Mouse (Mus musculus): ENCODE results near the gene Srarp. TPM values are rescaled to one million over a fixed set of nuclear protein-coding genes. Genes with fewer than 3 reads are reported as not detected.

The Srarp gene
- polyA plus RNA-seq, 1 experiment from 2014 or later, result 0.39 TPM

DNA sequence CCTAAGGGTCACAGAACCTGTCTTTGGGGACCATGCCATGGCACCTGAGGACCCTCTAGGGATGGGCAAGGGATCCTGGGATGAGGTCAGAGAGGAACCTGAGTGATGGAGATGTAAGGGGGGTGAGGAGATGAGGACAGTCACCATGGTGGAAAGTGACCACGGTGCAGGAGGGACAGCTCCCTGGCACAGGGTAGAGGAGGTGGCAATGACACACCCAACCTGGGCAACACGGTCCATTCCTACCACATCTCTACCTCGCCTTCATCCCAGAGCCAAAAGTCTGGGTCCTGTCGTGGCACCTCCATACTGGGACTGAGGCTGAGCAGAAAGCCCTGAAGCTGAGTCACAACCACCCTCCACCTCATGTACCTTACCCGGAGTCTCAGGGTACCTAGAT, 13.1 kb downstream of the Srarp start:
- no peak overlapping the region for H3K9ac ChIP-seq
- H3K27me3 ChIP-seq, result 0 out of 2 replicates have a peak, but pooled peaks cover 6% of the 10 kb centered on the region
- H3K4me2 ChIP-seq, result no peak overlapping the region
- no peaks in the 10 kb centered on the region for H3K9me3 ChIP-seq
- 87% methylated on average over 5 of the region's 5 CpGs for WGBS
- no peak overlapping the region for H3K27ac ChIP-seq (replicated peaks)
- H3K4me1 ChIP-seq (replicated peaks), result peaks cover 17% of the 10 kb centered on the region
- no peak overlapping the region for H3K4me3 ChIP-seq
- ATAC-seq (ENCODE audit: low FRiP score, low read depth), result no peak
- no peaks in the 10 kb centered on the region for H3K36me3 ChIP-seq

DNA sequence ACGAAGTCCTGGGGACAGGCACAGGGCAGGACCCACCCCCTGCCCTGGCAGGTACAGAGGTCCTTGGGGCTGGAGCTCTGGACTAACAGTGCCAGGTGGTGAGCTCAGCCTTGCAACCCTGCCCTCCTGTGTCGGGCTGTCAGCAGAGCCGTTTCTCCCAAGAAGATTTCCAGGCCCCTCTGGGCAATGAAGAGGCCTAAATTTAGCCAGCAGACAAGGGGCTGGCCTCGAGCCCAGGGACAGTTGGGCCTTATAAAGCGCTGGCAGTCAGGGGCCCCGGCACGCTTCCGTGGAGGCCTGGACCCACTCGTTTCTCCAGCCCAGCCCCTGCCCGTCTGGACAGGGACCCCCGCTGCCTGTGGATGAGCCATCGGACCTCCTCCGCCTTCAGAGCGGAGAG, 14.5 kb downstream of the Srarp start:
- no peaks in the 10 kb centered on the region for H3K9me3 ChIP-seq
- no peak overlapping the region for H3K4me3 ChIP-seq
- no peak overlapping the region for H3K27ac ChIP-seq (replicated peaks)
- H3K36me3 ChIP-seq, result no peaks in the 10 kb centered on the region
- no peak for ATAC-seq (ENCODE audit: low FRiP score, low read depth)
- 62% methylated on average over 14 of the region's 14 CpGs for WGBS
- 0 out of 2 replicates have a peak, but pooled peaks cover 6% of the 10 kb centered on the region for H3K27me3 ChIP-seq
- H3K4me2 ChIP-seq, result no peak overlapping the region
- H3K9ac ChIP-seq, result no peak overlapping the region
- H3K4me1 ChIP-seq (replicated peaks), result peaks cover 17% of the 10 kb centered on the region

DNA sequence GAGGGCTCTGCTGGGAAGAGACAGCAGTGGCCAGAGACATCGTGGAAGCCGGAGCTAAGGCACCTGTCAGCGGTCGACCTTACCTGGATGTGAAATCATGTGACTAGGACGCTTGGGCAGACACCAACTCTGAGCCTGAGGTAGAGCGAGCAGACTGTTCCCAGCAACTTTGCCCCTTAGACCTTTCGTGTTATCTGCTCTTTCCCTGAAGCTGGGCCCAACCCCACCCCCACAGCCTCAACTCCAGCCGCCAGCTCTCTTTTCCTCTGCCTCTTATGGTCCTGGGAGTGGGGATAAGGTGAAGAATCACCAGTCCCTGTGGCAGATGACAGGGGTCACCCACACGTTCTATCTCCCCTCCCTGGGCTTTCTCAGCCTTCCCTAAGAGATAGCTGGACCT, 15.0 kb downstream of the Srarp start:
- Histone ChIP-seq H3K4me3 (no peak overlapping the region), H3K4me2 (no peak overlapping the region), H3K27me3 (0 out of 2 replicates have a peak, but pooled peaks cover 6% of the 10 kb centered on the region), H3K9me3 (no peaks in the 10 kb centered on the region), H3K4me1 (replicated peaks) (peaks cover 15% of the 10 kb centered on the region), H3K9ac (no peak overlapping the region), H3K36me3 (no peaks in the 10 kb centered on the region), H3K27ac (replicated peaks) (no peak overlapping the region)
- ATAC-seq (ENCODE audit: low FRiP score, low read depth), result no peak
- 60% methylated on average over 9 of the region's 9 CpGs for WGBS

DNA sequence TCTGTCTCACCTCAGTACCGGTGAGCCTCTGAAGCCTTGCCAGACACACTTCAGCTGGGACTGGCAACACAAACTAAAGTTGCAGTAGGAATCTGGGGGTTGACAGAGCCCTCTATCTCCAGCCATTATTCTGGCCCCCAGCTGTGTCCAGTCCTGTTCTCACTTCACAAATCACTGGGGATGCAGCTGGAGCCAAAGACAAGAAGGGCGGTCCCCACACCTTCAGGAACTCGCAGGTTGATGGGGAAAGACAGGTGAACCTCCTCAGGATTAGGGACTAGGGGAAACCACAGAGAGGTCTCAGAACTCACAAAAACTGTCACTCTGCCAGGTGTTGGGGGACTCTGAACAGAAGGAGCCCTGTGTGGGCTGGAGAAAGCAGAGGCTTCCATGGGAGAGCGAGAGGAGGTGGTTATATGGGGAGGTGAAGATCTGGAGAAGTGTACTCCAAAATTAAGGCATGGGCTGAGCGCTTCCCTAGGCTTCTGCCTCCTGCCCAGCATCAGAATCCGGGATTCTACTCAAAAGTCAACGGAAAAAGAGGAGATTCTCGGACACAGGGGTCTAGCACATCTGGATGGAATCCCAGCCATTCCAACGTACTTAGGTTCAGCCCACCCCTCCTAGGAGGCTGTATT, 15.6 kb downstream of the Srarp start, which contains the start of gene Hspb7:
Gene Hspb7, plus strand, starts transcription at position 588 of the 638 bp plus-strand sequence.
- ATAC-seq (ENCODE audit: low FRiP score, low read depth), result no peak
- WGBS, result 65% methylated on average over 9 of the region's 9 CpGs

DNA sequence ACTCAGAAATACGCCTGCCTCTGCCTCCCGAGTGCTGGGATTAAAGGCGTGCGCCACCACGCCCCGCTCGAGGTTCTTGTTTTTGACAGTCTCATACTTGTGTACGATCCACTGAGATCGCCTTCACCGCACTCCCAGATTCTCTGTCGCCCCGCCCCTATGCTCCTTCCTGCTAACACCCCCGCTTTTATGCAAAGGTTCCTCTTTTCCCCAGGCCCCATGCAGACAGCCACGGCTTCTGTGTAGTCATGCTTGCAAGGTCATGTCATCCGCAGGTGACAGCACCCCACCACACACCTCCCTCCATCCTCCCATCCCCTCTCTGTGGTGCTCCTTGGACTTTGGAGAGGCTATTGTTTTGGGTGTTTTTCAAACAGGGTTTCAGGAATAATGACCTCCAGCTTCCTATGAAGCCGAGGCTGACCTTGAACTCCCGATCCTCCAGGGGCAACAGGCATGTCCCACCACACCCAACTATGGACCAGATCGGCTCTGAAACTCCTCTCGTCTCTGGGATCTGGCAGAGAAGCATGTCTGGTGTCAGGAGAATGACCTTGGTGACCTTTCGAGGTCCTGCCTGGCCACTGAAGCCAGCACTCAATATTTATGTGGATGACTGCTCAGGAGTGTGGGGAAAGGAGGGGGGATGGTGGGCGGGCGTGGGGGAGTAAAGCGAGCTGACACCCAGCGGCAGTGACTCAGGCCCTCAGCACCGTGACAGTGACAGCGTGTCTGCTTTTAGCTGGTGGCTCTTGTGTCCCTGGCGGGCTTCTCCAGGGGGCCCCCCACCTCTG, 16.3 kb downstream of the Srarp start:
- Histone ChIP-seq H3K4me2 (no peak overlapping the region), H3K36me3 (no peaks in the 10 kb centered on the region), H3K27me3 (0 out of 2 replicates have a peak, but pooled peaks cover 3% of the 10 kb centered on the region), H3K9me3 (no peaks in the 10 kb centered on the region), H3K4me1 (replicated peaks) (0 out of 2 replicates have a peak, but pooled peaks cover 4% of the 10 kb centered on the region), H3K4me3 (no peak overlapping the region), H3K9ac (no peak overlapping the region), H3K27ac (replicated peaks) (no peak overlapping the region)
- 69% methylated on average over 27 of the region's 27 CpGs for WGBS
- no peak for ATAC-seq (ENCODE audit: low FRiP score, low read depth)

More for the DNA sequence above, 15.6 kb downstream of the Srarp start, which contains the start of gene Hspb7:
- Histone ChIP-seq H3K36me3 (no peaks in the 10 kb centered on the region), H3K9me3 (no peaks in the 10 kb centered on the region), H3K4me2 (no peak within 1 kb of the TSS), H3K4me3 (no peak within 1 kb of the TSS), H3K9ac (no peak within 1 kb of the TSS), H3K27me3 (0 out of 2 replicates have a peak, but pooled peaks cover 6% of the 10 kb centered on the region), H3K27ac (replicated peaks) (no peak within 1 kb of the TSS), H3K4me1 (replicated peaks) (peaks cover 10% of the 10 kb centered on the region)

DNA sequence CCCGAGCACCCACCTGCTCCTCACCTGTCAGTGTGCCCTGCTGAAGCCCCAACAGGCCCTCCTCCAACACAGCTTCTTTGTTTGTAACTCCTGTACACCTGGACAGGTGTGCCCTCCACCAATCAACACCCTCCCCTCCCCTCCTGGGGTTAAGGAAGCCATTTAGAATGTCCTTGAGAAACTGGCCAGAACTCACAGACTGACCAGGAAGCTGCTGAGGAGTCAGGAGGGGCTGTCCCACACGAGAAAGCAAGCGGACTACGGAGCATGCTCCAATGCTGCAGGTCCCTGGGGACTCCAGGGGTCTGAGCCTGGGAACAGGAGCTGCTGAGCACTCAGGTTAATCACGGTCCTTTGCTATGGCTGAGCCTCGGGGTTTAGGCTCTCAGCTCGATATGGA, 20.0 kb downstream of the Srarp start, which contains the start of gene Clcnkb:
Gene Clcnkb, minus strand, starts transcription at position 91 of the 400 bp plus-strand sequence.
- Histone ChIP-seq H3K36me3 (no peaks in the 10 kb centered on the region), H3K4me3 (no peak within 1 kb of the TSS), H3K9ac (no peak within 1 kb of the TSS), H3K4me1 (replicated peaks) (no peaks in the 10 kb centered on the region), H3K27ac (replicated peaks) (no peak within 1 kb of the TSS), H3K9me3 (no peaks in the 10 kb centered on the region), H3K4me2 (no peak within 1 kb of the TSS), H3K27me3 (no peaks in the 10 kb centered on the region)
- no peak for ATAC-seq (ENCODE audit: low FRiP score, low read depth)
- 62% methylated on average over 7 of the region's 7 CpGs for WGBS

DNA sequence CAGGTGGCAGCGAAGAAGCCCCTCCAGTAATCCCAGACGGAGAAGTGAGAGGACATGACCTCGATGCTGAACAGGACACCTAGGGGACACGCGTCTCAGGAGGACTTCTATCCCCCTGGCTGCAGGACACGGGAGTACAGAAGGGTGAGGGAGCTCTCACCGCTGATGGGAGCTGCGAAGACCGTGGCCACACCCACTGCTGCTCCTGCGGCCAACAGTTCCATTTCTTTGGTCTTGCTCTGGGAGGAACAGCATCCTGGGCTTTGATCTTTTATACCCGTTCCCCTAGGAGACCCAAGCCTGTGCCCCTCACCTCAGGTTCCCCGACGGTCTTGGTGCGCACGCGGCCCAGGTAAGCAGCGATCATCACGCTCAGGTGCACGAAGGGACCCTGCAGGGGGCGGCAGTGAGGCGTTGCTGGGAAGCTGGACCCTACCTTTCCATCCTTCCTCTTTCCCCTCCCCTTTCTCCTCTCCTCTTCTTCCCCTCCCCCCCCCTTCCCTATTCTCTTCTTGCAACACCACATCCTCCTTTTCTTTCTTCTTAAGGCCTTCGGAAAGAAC, 24.4 kb downstream of the Srarp start:
- H3K4me3 ChIP-seq, result no peak overlapping the region
- ATAC-seq (ENCODE audit: low FRiP score, low read depth), result no peak
- H3K36me3 ChIP-seq, result no peaks in the 10 kb centered on the region
- H3K27ac ChIP-seq (replicated peaks), result no peak overlapping the region
- WGBS, result 14% methylated on average over 22 of the region's 22 CpGs
- no peaks in the 10 kb centered on the region for H3K4me1 ChIP-seq (replicated peaks)
- no peaks in the 10 kb centered on the region for H3K27me3 ChIP-seq
- no peak overlapping the region for H3K9ac ChIP-seq
- H3K9me3 ChIP-seq, result no peaks in the 10 kb centered on the region
- no peak overlapping the region for H3K4me2 ChIP-seq

DNA sequence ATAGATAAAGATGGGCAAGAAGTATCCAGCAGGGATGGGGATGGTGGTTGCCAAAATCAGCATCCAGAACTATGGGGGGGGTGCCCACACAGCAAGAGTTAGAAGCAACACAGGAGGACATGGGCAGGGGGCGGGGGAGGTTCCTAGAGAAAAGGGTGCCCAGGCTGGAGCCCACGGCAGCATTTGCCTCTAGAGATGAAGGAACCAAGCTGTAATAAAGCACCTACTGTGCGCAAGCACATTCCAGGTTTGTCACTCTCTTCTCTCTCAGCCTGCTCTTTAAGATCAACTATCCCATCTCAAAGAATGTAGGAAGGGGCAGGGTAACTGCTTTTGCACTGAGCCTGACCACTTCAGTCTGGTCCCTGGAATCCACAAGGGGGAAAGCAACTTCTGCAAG, 27.3 kb downstream of the Srarp start:
- no peaks in the 10 kb centered on the region for H3K27me3 ChIP-seq
- 89% methylated on average over 3 of the region's 3 CpGs for whole genome bisulfite sequencing
- no peak overlapping the region for H3K27ac ChIP-seq (replicated peaks)

DNA sequence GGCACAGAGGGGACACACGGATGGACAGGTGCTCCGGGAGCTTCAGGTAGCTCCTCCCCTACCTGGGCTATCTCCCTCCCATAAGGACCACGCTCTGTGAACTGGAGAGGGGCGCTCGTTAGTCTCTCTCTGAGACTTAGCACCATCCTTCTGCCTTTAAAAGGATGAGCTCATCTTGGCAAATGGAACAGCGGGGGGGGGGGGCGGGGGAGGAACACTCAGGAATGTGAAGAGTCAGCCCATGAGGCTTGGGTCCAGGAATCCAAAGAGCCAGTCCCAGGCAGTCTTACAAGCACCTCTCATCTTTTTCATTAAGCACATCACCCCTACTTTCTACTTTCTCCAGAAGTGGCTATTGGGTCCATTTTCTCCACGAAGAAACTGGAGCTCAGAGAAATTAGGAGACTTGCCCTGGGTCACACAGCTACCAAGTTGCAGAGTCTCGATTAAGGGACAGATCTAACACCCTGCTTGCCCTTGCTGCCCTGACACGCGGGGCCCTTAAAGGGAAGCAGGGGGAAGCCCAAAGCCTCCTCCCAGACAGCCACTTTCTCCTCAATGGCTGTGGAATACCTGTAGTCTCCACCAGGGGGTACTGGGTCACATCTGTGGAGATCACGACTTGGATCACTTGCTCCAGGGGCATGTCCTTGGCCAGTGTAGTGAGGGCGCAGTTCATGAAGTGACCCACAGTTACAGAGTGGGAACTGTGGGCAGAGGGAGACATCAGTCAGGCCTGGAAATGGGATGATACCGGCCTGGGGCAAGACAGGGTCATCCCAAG, 29.2 kb downstream of the Srarp start:
- H3K4me3 ChIP-seq, result no peak overlapping the region
- no peak overlapping the region for H3K27ac ChIP-seq (replicated peaks)
- H3K27me3 ChIP-seq, result no peaks in the 10 kb centered on the region
- 59% methylated on average over 14 of the region's 14 CpGs for WGBS
- peaks cover 7% of the 10 kb centered on the region for H3K4me1 ChIP-seq (replicated peaks)
- H3K4me2 ChIP-seq, result no peak overlapping the region
- H3K9ac ChIP-seq, result no peak overlapping the region
- no peak for ATAC-seq (ENCODE audit: low FRiP score, low read depth)
- no peaks in the 10 kb centered on the region for H3K36me3 ChIP-seq
- no peaks in the 10 kb centered on the region for H3K9me3 ChIP-seq

More for the DNA sequence above, 27.3 kb downstream of the Srarp start:
- H3K9ac ChIP-seq, result no peak overlapping the region
- H3K36me3 ChIP-seq, result no peaks in the 10 kb centered on the region
- no peaks in the 10 kb centered on the region for H3K9me3 ChIP-seq
- no peak overlapping the region for H3K4me2 ChIP-seq
- H3K4me1 ChIP-seq (replicated peaks), result peaks cover 7% of the 10 kb centered on the region
- no peak overlapping the region for H3K4me3 ChIP-seq
- no peak for ATAC-seq (ENCODE audit: low FRiP score, low read depth)

DNA sequence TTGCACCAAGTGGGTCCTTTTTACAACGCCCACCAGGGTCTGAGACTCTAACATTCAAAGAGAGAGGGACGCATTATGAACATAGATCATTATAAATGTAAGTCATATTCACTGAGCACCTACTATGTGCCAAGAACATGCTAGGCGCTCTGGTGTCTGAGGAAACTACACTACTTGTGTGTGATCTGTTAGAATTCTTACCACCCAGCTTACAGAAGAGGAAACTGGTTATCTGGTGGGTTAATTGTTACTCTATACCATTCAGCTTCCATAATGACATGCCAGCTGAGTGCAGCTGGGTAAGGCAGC, 30.6 kb downstream of the Srarp start:
- no peak overlapping the region for H3K9ac ChIP-seq
- H3K36me3 ChIP-seq, result no peaks in the 10 kb centered on the region
- peaks cover 7% of the 10 kb centered on the region for H3K4me1 ChIP-seq (replicated peaks)
- ATAC-seq (ENCODE audit: low FRiP score, low read depth), result no peak
- no peak overlapping the region for H3K27ac ChIP-seq (replicated peaks)
- H3K4me2 ChIP-seq, result no peak overlapping the region
- no peaks in the 10 kb centered on the region for H3K27me3 ChIP-seq
- H3K4me3 ChIP-seq, result no peak overlapping the region
- no peaks in the 10 kb centered on the region for H3K9me3 ChIP-seq
- WGBS, result 82% methylated on average over 3 of the region's 3 CpGs

DNA sequence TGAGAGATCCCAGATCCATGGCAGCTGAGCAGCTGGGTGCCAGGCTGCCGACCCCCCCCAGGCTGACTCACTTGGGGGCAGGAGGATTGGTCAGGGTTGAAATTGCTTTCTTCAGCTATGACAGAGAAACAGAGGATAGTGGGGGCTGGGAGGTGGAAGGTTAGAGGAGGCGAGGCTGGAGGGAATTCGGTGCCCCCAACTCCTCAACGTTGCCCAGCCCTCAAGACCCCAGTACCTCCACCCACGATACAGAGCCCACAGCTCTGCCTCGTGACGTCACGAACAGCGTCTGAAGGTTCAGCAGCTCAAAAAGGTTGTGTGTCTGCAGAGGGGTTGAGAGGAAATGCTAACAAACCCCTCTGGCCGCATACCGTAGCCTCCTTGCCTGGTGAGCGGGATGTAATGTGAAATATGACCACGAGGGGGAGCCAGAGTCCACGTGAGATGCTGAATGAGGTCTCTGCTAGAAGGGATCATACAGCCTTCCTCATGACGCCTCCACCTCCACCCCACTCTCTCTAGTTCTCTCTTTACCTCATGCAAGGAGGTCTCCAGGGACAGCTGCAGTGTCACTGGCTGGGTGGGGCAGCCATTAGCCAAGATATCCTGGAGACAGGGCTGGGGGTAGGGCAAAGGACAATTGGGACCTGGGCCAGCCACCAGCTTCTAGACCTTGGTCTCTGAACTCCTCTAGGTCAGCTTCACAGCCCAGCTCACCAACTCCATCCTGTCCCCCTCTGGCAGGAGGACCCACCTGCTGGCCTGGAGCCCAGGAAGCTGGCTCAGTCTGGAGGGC, 31.2 kb downstream of the Srarp start:
- Histone ChIP-seq H3K27me3 (no peaks in the 10 kb centered on the region), H3K36me3 (no peaks in the 10 kb centered on the region), H3K4me1 (replicated peaks) (peaks cover 7% of the 10 kb centered on the region), H3K4me3 (peak overlapping the region; percentile 22), H3K4me2 (peak overlapping the region; percentile 54), H3K9me3 (no peaks in the 10 kb centered on the region), H3K27ac (replicated peaks) (no peak overlapping the region), H3K9ac (peak overlapping the region; percentile 40; the same call in 1 of the 2 replicates)
- peak; percentile 92 for ATAC-seq (ENCODE audit: low FRiP score, low read depth)
- WGBS, result 14% methylated on average over 15 of the region's 15 CpGs

Measured in hindbrain, embryonic 15.5 days (tissue).